Mouse (Mus musculus): ENCODE data around the gene Bcl6b. TPM values are rescaled to one million over a fixed set of nuclear protein-coding genes. Genes with fewer than 3 reads are reported as not detected.

Bcl6b gene
- polyA plus RNA-seq (2015; fragmentation: Nextera tagmentation; extraction: Ambion mirVana): 11.1 and 11.9 TPM in 2 replicates

- no peak for ATAC-seq
- Histone ChIP-seq H3K4me2 (replicated peaks) (peak within 1 kb of the TSS; percentile 57), H3K36me3 (no peaks in the 10 kb centered on the region), H3K9ac (peak within 1 kb of the TSS; percentile 34), H3K4me3 (replicated peaks) (peak within 1 kb of the TSS; percentile 30), H3K4me1 (replicated peaks) (peaks cover 35% of the 10 kb centered on the region), H3K9me3 (no peaks in the 10 kb centered on the region), H3K27me3 (replicated peaks) (peaks cover 23% of the 10 kb centered on the region), H3K27ac (peak within 1 kb of the TSS; percentile 54)
- 2% methylated on average over 39 of the region's 39 CpGs for WGBS
Measured at GRCm38 (mm10) chr11:70229260-70230010, at the start of gene Bcl6b. Bcl6b (minus strand) TSS chr11:70229798.

GRCm38 (mm10) chr11:70278961-70279360 is 49.4 kb upstream of the Bcl6b start:
- Histone ChIP-seq H3K4me3 (replicated peaks) (no peak overlapping the region), H3K9ac (no peak overlapping the region), H3K4me1 (replicated peaks) (no peaks in the 10 kb centered on the region), H3K27ac (no peak overlapping the region), H3K27me3 (replicated peaks) (no peaks in the 10 kb centered on the region), H3K9me3 (no peaks in the 10 kb centered on the region), H3K36me3 (no peaks in the 10 kb centered on the region), H3K4me2 (replicated peaks) (no peak overlapping the region)
- no peak for ATAC-seq
- 77% methylated on average over 3 of the region's 3 CpGs for WGBS

GRCm38 (mm10) chr11:70271641-70272040 is 42.0 kb upstream of the Bcl6b start:
- no peak for ATAC-seq
- Histone ChIP-seq H3K4me2 (replicated peaks) (no peak overlapping the region), H3K4me1 (replicated peaks) (no peaks in the 10 kb centered on the region), H3K27ac (no peak overlapping the region), H3K9ac (no peak overlapping the region), H3K9me3 (no peaks in the 10 kb centered on the region), H3K4me3 (replicated peaks) (no peak overlapping the region), H3K36me3 (no peaks in the 10 kb centered on the region), H3K27me3 (replicated peaks) (no peaks in the 10 kb centered on the region)
- 73% methylated on average over 7 of the region's 7 CpGs for whole genome bisulfite sequencing

- Histone ChIP-seq H3K27ac (no peak overlapping the region), H3K4me1 (replicated peaks) (no peaks in the 10 kb centered on the region)
- 84% methylated on average over 1 of the region's 1 CpGs for WGBS
Measured at GRCm38 (mm10) chr11:70266405-70266804, 36.8 kb upstream of the Bcl6b start.

GRCm38 (mm10) chr11:70265819-70266218 is 36.2 kb upstream of the Bcl6b start:
- no peaks in the 10 kb centered on the region for H3K4me1 ChIP-seq (replicated peaks)
- no peak for ATAC-seq
- H3K4me2 ChIP-seq (replicated peaks): no peak overlapping the region
- H3K36me3 ChIP-seq: no peaks in the 10 kb centered on the region
- H3K27me3 ChIP-seq (replicated peaks): no peaks in the 10 kb centered on the region
- WGBS: 69% methylated on average over 4 of the region's 4 CpGs
- H3K4me3 ChIP-seq (replicated peaks): no peak overlapping the region
- H3K9me3 ChIP-seq: no peaks in the 10 kb centered on the region
- H3K9ac ChIP-seq: no peak overlapping the region
- no peak overlapping the region for H3K27ac ChIP-seq

More at GRCm38 (mm10) chr11:70266405-70266804, 36.8 kb upstream of the Bcl6b start:
- ATAC-seq: no peak
- Histone ChIP-seq H3K4me2 (replicated peaks) (no peak overlapping the region), H3K27me3 (replicated peaks) (no peaks in the 10 kb centered on the region), H3K36me3 (no peaks in the 10 kb centered on the region), H3K4me3 (replicated peaks) (no peak overlapping the region), H3K9ac (no peak overlapping the region), H3K9me3 (no peaks in the 10 kb centered on the region)

- no peak overlapping the region for H3K27ac ChIP-seq
- WGBS: 45% methylated on average over 3 of the region's 3 CpGs
- no peak for ATAC-seq
Measured at GRCm38 (mm10) chr11:70265252-70265651, 35.7 kb upstream of the Bcl6b start.

GRCm38 (mm10) chr11:70259035-70259434 is 29.4 kb upstream of the Bcl6b start:
- ATAC-seq: no peak
- Histone ChIP-seq H3K4me1 (replicated peaks) (peaks cover 6% of the 10 kb centered on the region; the same call in 1 of the 2 replicates), H3K9ac (no peak overlapping the region), H3K36me3 (no peaks in the 10 kb centered on the region), H3K4me2 (replicated peaks) (no peak overlapping the region), H3K27ac (no peak overlapping the region), H3K9me3 (no peaks in the 10 kb centered on the region), H3K4me3 (replicated peaks) (no peak overlapping the region), H3K27me3 (replicated peaks) (peaks cover 18% of the 10 kb centered on the region; the same call in 1 of the 2 replicates)
- 87% methylated on average over 4 of the region's 4 CpGs for WGBS

More at GRCm38 (mm10) chr11:70265252-70265651, 35.7 kb upstream of the Bcl6b start:
- Histone ChIP-seq H3K27me3 (replicated peaks) (no peaks in the 10 kb centered on the region), H3K9ac (no peak overlapping the region), H3K4me3 (replicated peaks) (no peak overlapping the region), H3K4me2 (replicated peaks) (no peak overlapping the region), H3K4me1 (replicated peaks) (no peaks in the 10 kb centered on the region), H3K36me3 (no peaks in the 10 kb centered on the region), H3K9me3 (no peaks in the 10 kb centered on the region)

GRCm38 (mm10) chr11:70254931-70255531 is 25.4 kb upstream of the Bcl6b start, which contains the start of gene Alox12:
Alox12 (minus strand) TSS chr11:70255353.
- 2% methylated on average over 25 of the region's 25 CpGs for WGBS
- peak; percentile 67 for ATAC-seq
- Histone ChIP-seq H3K27me3 (replicated peaks) (peaks cover 46% of the 10 kb centered on the region), H3K36me3 (no peaks in the 10 kb centered on the region), H3K27ac (no peak within 1 kb of the TSS), H3K9me3 (no peaks in the 10 kb centered on the region), H3K9ac (peak within 1 kb of the TSS; percentile 29), H3K4me2 (replicated peaks) (peak within 1 kb of the TSS; percentile 67), H3K4me1 (replicated peaks) (peaks cover 6% of the 10 kb centered on the region; the same call in 1 of the 2 replicates), H3K4me3 (replicated peaks) (peak within 1 kb of the TSS; percentile 30)

- H3K27me3 ChIP-seq (replicated peaks): peaks cover 46% of the 10 kb centered on the region
- 4% methylated on average over 18 of the region's 18 CpGs for WGBS
- no peaks in the 10 kb centered on the region for H3K9me3 ChIP-seq
- no peaks in the 10 kb centered on the region for H3K36me3 ChIP-seq
- H3K27ac ChIP-seq: no peak overlapping the region
- peak overlapping the region; percentile 30 for H3K4me3 ChIP-seq (replicated peaks)
- peaks cover 6% of the 10 kb centered on the region; the same call in 1 of the 2 replicates for H3K4me1 ChIP-seq (replicated peaks)
- ATAC-seq: peak; percentile 17; the same call in 1 of the 2 replicates
- H3K4me2 ChIP-seq (replicated peaks): peak overlapping the region; percentile 67
- no peak overlapping the region for H3K9ac ChIP-seq
Measured at GRCm38 (mm10) chr11:70254337-70254736, 24.7 kb upstream of the Bcl6b start.

GRCm38 (mm10) chr11:70251853-70252252 is 22.3 kb upstream of the Bcl6b start:
- WGBS: 83% methylated on average over 8 of the region's 8 CpGs

GRCm38 (mm10) chr11:70250150-70250549 is 20.6 kb upstream of the Bcl6b start:
- WGBS: 73% methylated on average over 11 of the region's 11 CpGs
- H3K27ac ChIP-seq: no peak overlapping the region
- no peaks in the 10 kb centered on the region for H3K36me3 ChIP-seq
- ATAC-seq: no peak
- peaks cover 6% of the 10 kb centered on the region; the same call in 1 of the 2 replicates for H3K4me1 ChIP-seq (replicated peaks)
- H3K27me3 ChIP-seq (replicated peaks): peaks cover 48% of the 10 kb centered on the region
- H3K9me3 ChIP-seq: no peaks in the 10 kb centered on the region
- no peak overlapping the region for H3K4me2 ChIP-seq (replicated peaks)
- H3K9ac ChIP-seq: no peak overlapping the region
- H3K4me3 ChIP-seq (replicated peaks): no peak overlapping the region

More at GRCm38 (mm10) chr11:70251853-70252252, 22.3 kb upstream of the Bcl6b start:
- Histone ChIP-seq H3K36me3 (no peaks in the 10 kb centered on the region), H3K27ac (no peak overlapping the region), H3K4me3 (replicated peaks) (no peak overlapping the region), H3K4me1 (replicated peaks) (peaks cover 6% of the 10 kb centered on the region; the same call in 1 of the 2 replicates), H3K9ac (no peak overlapping the region), H3K9me3 (no peaks in the 10 kb centered on the region), H3K4me2 (replicated peaks) (no peak overlapping the region), H3K27me3 (replicated peaks) (peaks cover 46% of the 10 kb centered on the region)
- ATAC-seq: no peak

- no peaks in the 10 kb centered on the region for H3K36me3 ChIP-seq
- ATAC-seq: no peak
- 53% methylated on average over 9 of the region's 9 CpGs for WGBS
- no peaks in the 10 kb centered on the region for H3K4me1 ChIP-seq (replicated peaks)
- H3K9me3 ChIP-seq: no peaks in the 10 kb centered on the region
- H3K4me2 ChIP-seq (replicated peaks): no peak overlapping the region
- H3K9ac ChIP-seq: no peak overlapping the region
- peaks cover 19% of the 10 kb centered on the region; the same call in 1 of the 2 replicates for H3K27me3 ChIP-seq (replicated peaks)
- no peak overlapping the region for H3K27ac ChIP-seq
- no peak overlapping the region for H3K4me3 ChIP-seq (replicated peaks)
Measured at GRCm38 (mm10) chr11:70247136-70247845, 17.7 kb upstream of the Bcl6b start.
